In the genomic region with DNA sequence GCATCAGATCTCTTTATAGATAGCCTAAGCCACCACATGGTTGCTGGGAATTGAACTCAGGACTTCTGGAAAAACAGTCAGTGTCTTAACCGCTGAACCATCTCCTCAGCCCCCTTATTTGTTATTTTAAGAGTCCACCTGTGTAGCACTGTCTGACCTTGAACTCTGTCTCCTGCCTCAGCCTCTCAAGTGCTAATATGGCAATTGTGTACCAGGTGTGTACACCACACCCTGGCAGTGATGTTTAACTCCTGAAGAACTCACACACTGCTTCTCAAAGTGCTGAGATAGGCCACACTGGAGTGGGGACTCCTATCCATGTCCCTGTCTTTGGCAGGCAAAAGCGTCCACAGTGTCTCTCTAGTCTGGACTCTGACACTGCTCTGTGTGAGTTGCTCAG, we compare ENCODE assay signal across 15 mouse cellular contexts. TPM values are rescaled to one million over a fixed set of nuclear protein-coding genes. Genes with fewer than 3 reads are reported as not detected.
"Had no signal": no experiment of that assay in that cellular context is flagged by ENCODE, and none has a peak within 500 bp of the region (broad histone marks: within the 10 kb centered on the region; RNA-seq: fewer than 3 reads in every experiment).

No protein-coding gene starts in this region.

- H3K9me3 ChIP-seq: megakaryocyte, embryonic 14.5 days; midbrain, embryonic 12.5 days; midbrain, embryonic 15.5 days; neural tube, embryonic 12.5 days; stomach, embryonic 15.5 days had no signal

- DNase-seq: lung, adult 18-20 months; lung, embryonic 14.5 days; lung, postnatal 10 days; lung, postnatal 36 days; right cerebral cortex, postnatal 14 days; thymus, adult 2 months; thymus, postnatal 25 days; thymus, postnatal 4 days had no signal

- H3K27ac ChIP-seq: macrophage; midbrain, embryonic 12.5 days; midbrain, embryonic 15.5 days; neural tube, embryonic 12.5 days; stomach, embryonic 15.5 days; stomach, postnatal 0 days had no signal

- H3K9ac ChIP-seq: lung, embryonic 14.5 days; midbrain, embryonic 12.5 days; midbrain, embryonic 15.5 days; neural tube, embryonic 12.5 days; stomach, embryonic 15.5 days had no signal

- ATAC-seq: midbrain, embryonic 15.5 days had no signal

- H3K4me3 ChIP-seq: megakaryocyte, embryonic 14.5 days; midbrain, embryonic 12.5 days; midbrain, embryonic 15.5 days; neural tube, embryonic 12.5 days; stomach, embryonic 15.5 days had no signal

- H3K4me2 ChIP-seq: lung, embryonic 14.5 days; midbrain, embryonic 12.5 days; midbrain, embryonic 15.5 days; neural tube, embryonic 12.5 days; stomach, embryonic 15.5 days had no signal

- H3K36me3 ChIP-seq: midbrain, embryonic 12.5 days; midbrain, embryonic 15.5 days; neural tube, embryonic 12.5 days; stomach, embryonic 15.5 days had no signal

RNA-seq across cellular contexts. Expression of gene B3gnt6, which starts 10.6 kb away (rescaled TPM):
- polyA plus RNA-seq: lung, embryonic 14.5 days; macrophage; midbrain, embryonic 12.5 days had no signal

RNA-seq across cellular contexts. Expression of gene Omp, which starts 43.4 kb away (rescaled TPM):
- polyA plus RNA-seq: macrophage; midbrain, embryonic 12.5 days had no signal
